ENCODE assay signal across 17 mouse cellular contexts in the genomic region with DNA sequence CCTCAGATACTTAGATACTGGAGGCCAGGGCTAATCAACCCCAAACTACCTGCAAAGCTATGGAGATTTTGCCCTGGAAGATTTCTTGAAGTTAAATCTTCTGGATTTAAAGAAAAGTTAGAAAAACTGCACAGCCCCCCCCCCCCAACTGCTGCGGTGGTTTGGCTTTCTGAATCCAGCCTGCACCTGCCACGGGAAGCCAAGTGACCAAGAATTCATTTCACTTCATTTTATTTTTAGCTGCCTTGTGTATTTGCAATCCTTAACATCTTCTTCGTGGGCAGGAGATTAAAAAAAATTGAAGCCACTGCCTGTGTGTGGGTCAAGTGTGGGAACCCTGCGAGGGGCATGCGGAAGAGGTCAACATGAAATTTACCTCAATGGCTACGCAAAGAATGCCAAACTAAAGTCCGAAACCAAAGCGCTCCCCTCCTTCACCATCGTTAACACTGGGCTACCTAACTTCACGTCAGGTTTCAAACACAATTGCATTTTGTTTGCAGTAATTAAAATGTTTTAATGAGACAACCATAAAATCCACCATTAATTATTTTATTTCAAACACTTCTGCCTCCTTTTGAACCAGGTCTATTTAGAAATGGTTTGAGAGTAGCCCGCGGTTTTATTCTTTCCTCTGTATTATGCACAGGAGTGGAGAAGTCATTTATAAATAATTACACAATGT. TPM values are rescaled to one million over a fixed set of nuclear protein-coding genes. Genes with fewer than 3 reads are reported as not detected.
"Had no signal": no experiment of that assay in that cellular context is flagged by ENCODE, and none has a peak within 500 bp of the region (broad histone marks: within the 10 kb centered on the region; RNA-seq: fewer than 3 reads in every experiment).

No protein-coding gene starts in this region.

- H3K9me3 ChIP-seq: kidney, embryonic 15.5 days; limb, embryonic 15.5 days; liver, embryonic 12.5 days had no signal

- DNase-seq: kidney, adult 2 months; kidney, postnatal 14 days; left cerebral cortex, postnatal 4 days; lung, embryonic 14.5 days; lung, postnatal 10 days; lung, postnatal 4 days; right cerebral cortex, adult 18-20 months; right cerebral cortex, postnatal 25 days; thymus, postnatal 4 days had no signal

- H3K4me1 ChIP-seq: liver, embryonic 12.5 days had no signal

- ATAC-seq: liver, embryonic 12.5 days had no signal

- H3K4me2 ChIP-seq: liver, embryonic 12.5 days; lung, embryonic 14.5 days had no signal

- H3K9ac ChIP-seq: kidney, embryonic 15.5 days; limb, embryonic 15.5 days; liver, embryonic 12.5 days; lung, embryonic 14.5 days had no signal

- H3K36me3 ChIP-seq: kidney, embryonic 15.5 days; limb, embryonic 15.5 days; liver, embryonic 12.5 days had no signal

- H3K27ac ChIP-seq: kidney, embryonic 15.5 days; limb, embryonic 15.5 days; liver, embryonic 12.5 days; stomach, postnatal 0 days had no signal

- H3K4me3 ChIP-seq: liver, embryonic 12.5 days; myocyte had no signal

RNA-seq across cellular contexts. Expression of gene Neurog1, which starts 5.6 kb away (rescaled TPM):
- polyA plus RNA-seq: kidney, adult 2 months; kidney, embryonic 15.5 days; large intestine, adult 2 months; limb, embryonic 15.5 days; liver, embryonic 12.5 days; liver, embryonic 16.5 days; lung, embryonic 14.5 days; myocyte; small intestine, adult 2 months; stomach, postnatal 0 days had no signal

RNA-seq across cellular contexts. Expression of gene Cxcl14, which starts 38.7 kb away (rescaled TPM):
- polyA plus RNA-seq: myocyte had no signal
